Mouse (Mus musculus) intestine, embryonic 14.5 days (tissue): ENCODE results near the gene Gm17268. TPM values are rescaled to one million over a fixed set of nuclear protein-coding genes. Genes with fewer than 3 reads are reported as not detected.

Source experiments
- ATAC-seq: fragments of 200-750 bp; cut with Nextera tagmentation; replicated peaks from 2 replicates; pipeline ENCODE4 v1.8.0; 2017; ENCODE audit warnings: low read depth, moderate number of reproducible peaks, moderate TSS enrichment, moderate library complexity; ENCODE audit not compliant: low FRiP score, low TSS enrichment
- DNase-seq: peaks from one replicate; pipeline ENCODE4 v3.0.0-alpha.2; 2018; ENCODE audit warnings: low spot score
- H3K27ac ChIP-seq: fragments of 300-500 bp; sonication (generic); 2 replicates; pipeline ENCODE4 v1.5.1; 2014; ENCODE audit warnings: low read depth, mild to moderate bottlenecking, control low read depth
- H3K27me3 ChIP-seq: fragments of 300-500 bp; sonication (generic); replicated peaks from 2 replicates; pipeline ENCODE4 v1.6.1; 2014; ENCODE audit warnings: low read length, control low read depth; ENCODE audit not compliant: control insufficient read depth, insufficient read depth
- H3K36me3 ChIP-seq: fragments of 300-500 bp; sonication (generic); 2 replicates; pipeline ENCODE4 v1.6.1; 2014; ENCODE audit warnings: low read length, control low read depth; ENCODE audit not compliant: control insufficient read depth, insufficient read depth
- H3K4me1 ChIP-seq: fragments of 300-500 bp; sonication (generic); replicated peaks from 2 replicates; pipeline ENCODE4 v1.6.1; 2014; ENCODE audit warnings: low read length, control low read depth, mixed read lengths; ENCODE audit not compliant: control insufficient read depth, insufficient read depth
- H3K4me2 ChIP-seq: fragments of 300-500 bp; sonication (generic); 2 replicates; pipeline ENCODE4 v1.6.1; 2014; ENCODE audit warnings: low read length
- H3K4me3 ChIP-seq: fragments of 300-500 bp; sonication (generic); 2 replicates; pipeline ENCODE4 v1.5.1; 2014; ENCODE audit warnings: low read depth, low read length, control low read depth, mixed read lengths
- H3K9ac ChIP-seq: fragments of 300-500 bp; sonication (generic); 2 replicates; pipeline ENCODE4 v1.6.1; 2014; ENCODE audit warnings: mild to moderate bottlenecking, low read length
- H3K9me3 ChIP-seq: fragments of 300-500 bp; sonication (generic); 2 replicates; pipeline ENCODE4 v1.6.1; 2016; ENCODE audit warnings: low read length, control low read depth; ENCODE audit not compliant: control insufficient read depth
- WGBS: fragments of 180-500 bp; shearing (Covaris S2); extraction: QIAGEN DNeasy Blood & Tissue Kit; methylation state at CpG from one replicate; pipeline ENCODE4 v1.1.7; 2014; 5-methylcytosine and 5-hydroxymethylcytosine counted together
- polyA plus RNA-seq: library from polyadenylated mRNA; unstranded; fragments of >200 nt; fragmentation: Nextera tagmentation; extraction: Ambion mirVana; gene quantifications from 2 replicates; pipeline ENCODE4 v1.2.1, GENCODE M21; 2014

Gene Gm17268
- polyA plus RNA-seq, 1 experiment from 2014 or later: not detected

GRCm38 (mm10) chr11:82066953-82067571 is 28.7 kb upstream of the Gm17268 start:
- 75% methylated on average over 7 of the region's 7 CpGs for whole genome bisulfite sequencing
- no peaks in the 10 kb centered on the region for H3K9me3 ChIP-seq

DNA sequence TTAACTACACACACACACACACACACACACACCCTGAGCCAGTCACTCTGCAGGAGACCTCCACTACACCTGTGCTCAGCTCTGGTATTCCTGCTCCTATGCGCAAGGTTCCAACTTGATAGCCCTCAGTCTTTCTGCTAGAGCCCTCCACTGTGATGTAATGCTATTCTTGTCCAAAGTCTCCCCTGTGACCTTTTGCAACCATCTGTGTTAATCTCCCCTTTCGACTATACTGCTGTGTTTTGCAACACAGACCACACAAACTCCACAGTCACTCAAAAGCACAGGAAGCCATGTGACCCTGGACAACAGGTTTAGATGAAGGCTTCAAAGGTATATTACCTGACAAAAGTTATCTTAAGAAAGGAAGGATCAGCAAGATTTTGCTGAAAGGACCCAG is 25.1 kb upstream of the Gm17268 start:
- no peak for ATAC-seq
- no peak for DNase-seq

More at GRCm38 (mm10) chr11:82066953-82067571, 28.7 kb upstream of the Gm17268 start:
- no peaks in the 10 kb centered on the region for H3K36me3 ChIP-seq
- DNase-seq (no peak), ATAC-seq (no peak)
- no peaks in the 10 kb centered on the region for H3K4me1 ChIP-seq
- no peak overlapping the region for H3K9ac ChIP-seq
- H3K27me3 ChIP-seq: no peaks in the 10 kb centered on the region
- H3K4me2 ChIP-seq: no peak overlapping the region
- no peak overlapping the region for H3K4me3 ChIP-seq
- no peak overlapping the region for H3K27ac ChIP-seq

GRCm38 (mm10) chr11:82062226-82062625 is 23.9 kb upstream of the Gm17268 start:
- H3K9me3 ChIP-seq: no peaks in the 10 kb centered on the region
- H3K27ac ChIP-seq: no peak overlapping the region
- no peaks in the 10 kb centered on the region for H3K27me3 ChIP-seq
- ATAC-seq: no peak
- H3K9ac ChIP-seq: no peak overlapping the region
- no peaks in the 10 kb centered on the region for H3K36me3 ChIP-seq
- no peak for DNase-seq
- WGBS: 83% methylated on average over 3 of the region's 3 CpGs
- H3K4me1 ChIP-seq: no peaks in the 10 kb centered on the region
- H3K4me2 ChIP-seq: no peak overlapping the region
- no peak overlapping the region for H3K4me3 ChIP-seq

More for the DNA sequence above, 25.1 kb upstream of the Gm17268 start:
- Histone ChIP-seq H3K4me1 (no peaks in the 10 kb centered on the region), H3K4me3 (no peak overlapping the region), H3K27me3 (no peaks in the 10 kb centered on the region), H3K9me3 (no peaks in the 10 kb centered on the region), H3K4me2 (no peak overlapping the region), H3K27ac (no peak overlapping the region), H3K9ac (no peak overlapping the region), H3K36me3 (no peaks in the 10 kb centered on the region)
- 83% methylated on average over 2 of the region's 2 CpGs for WGBS

DNA sequence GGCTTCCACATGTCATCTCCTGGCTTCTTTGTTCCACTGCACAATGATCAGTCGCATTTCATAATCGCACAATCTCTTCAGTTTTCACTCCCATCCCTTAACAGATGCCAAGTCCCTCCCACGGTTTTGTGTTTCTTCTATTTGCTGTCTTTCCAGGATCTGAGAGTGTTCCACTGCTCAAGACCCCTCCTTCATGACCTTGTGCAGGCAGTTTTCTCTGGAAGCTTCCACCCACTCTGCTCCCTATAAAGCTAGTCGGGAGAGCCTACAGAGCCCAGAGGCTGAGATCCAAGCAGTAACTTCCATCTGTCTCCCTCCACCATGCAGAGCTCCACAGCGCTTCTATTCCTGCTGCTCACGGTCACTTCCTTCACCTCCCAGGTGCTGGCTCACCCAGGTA is 19.3 kb upstream of the Gm17268 start, which contains the start of gene Ccl11:
TSS of gene Ccl11 (plus strand) at position 178 of the 400 bp plus-strand sequence.
- 0 out of 2 replicates have a peak within 1 kb of the TSS, but pooled peaks have one; percentile 15 for H3K9ac ChIP-seq
- H3K9me3 ChIP-seq: no peaks in the 10 kb centered on the region
- no peaks in the 10 kb centered on the region for H3K27me3 ChIP-seq
- H3K4me2 ChIP-seq: no peak within 1 kb of the TSS
- no peaks in the 10 kb centered on the region for H3K36me3 ChIP-seq
- H3K4me3 ChIP-seq: peak within 1 kb of the TSS; percentile 15; the same call in 1 of the 2 replicates
- no peaks in the 10 kb centered on the region for H3K4me1 ChIP-seq
- 67% methylated on average over 6 of the region's 6 CpGs for WGBS
- H3K27ac ChIP-seq: no peak within 1 kb of the TSS
- DNase-seq: no peak
- no peak for ATAC-seq

DNA sequence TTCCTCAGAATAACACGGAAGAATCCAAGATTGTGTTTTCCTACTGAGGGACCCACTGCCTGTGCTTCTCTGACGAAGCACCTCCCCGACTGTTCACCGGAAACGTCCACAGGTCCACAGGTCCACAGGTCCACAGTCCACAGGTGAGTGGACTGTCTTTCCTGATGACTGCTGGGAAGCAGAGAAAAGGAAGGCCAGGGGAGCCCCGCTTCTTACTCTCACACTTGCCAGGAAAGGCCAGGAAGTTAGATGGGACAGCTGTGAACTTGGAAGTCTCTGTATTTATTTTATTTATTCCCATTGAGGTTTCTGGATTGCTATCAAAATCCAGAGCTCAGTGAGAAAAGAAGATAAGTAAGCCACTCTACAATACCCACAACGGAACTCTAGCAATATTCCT is 15.5 kb upstream of the Gm17268 start:
- no peaks in the 10 kb centered on the region for H3K36me3 ChIP-seq
- H3K4me3 ChIP-seq: no peak overlapping the region
- 81% methylated on average over 7 of the region's 7 CpGs for WGBS
- DNase-seq: no peak
- no peak overlapping the region for H3K9ac ChIP-seq
- no peaks in the 10 kb centered on the region for H3K4me1 ChIP-seq
- ATAC-seq: no peak
- H3K27ac ChIP-seq: no peak overlapping the region
- no peaks in the 10 kb centered on the region for H3K9me3 ChIP-seq
- no peaks in the 10 kb centered on the region for H3K27me3 ChIP-seq
- H3K4me2 ChIP-seq: no peak overlapping the region

GRCm38 (mm10) chr11:82047746-82048415 is 9.5 kb upstream of the Gm17268 start:
- DNase-seq: peak; percentile 63
- no peak for ATAC-seq
- no peak overlapping the region for H3K27ac ChIP-seq
- no peak overlapping the region for H3K4me3 ChIP-seq
- no peak overlapping the region for H3K4me2 ChIP-seq
- no peaks in the 10 kb centered on the region for H3K4me1 ChIP-seq
- WGBS: 34% methylated on average over 6 of the region's 6 CpGs
- no peak overlapping the region for H3K9ac ChIP-seq
- no peaks in the 10 kb centered on the region for H3K36me3 ChIP-seq
- H3K27me3 ChIP-seq: no peaks in the 10 kb centered on the region
- H3K9me3 ChIP-seq: no peaks in the 10 kb centered on the region

- Histone ChIP-seq H3K9ac (no peak within 1 kb of the TSS), H3K27ac (no peak within 1 kb of the TSS), H3K9me3 (no peaks in the 10 kb centered on the region), H3K36me3 (no peaks in the 10 kb centered on the region), H3K4me2 (no peak within 1 kb of the TSS), H3K4me3 (no peak within 1 kb of the TSS), H3K27me3 (no peaks in the 10 kb centered on the region), H3K4me1 (no peaks in the 10 kb centered on the region)
- WGBS: 70% methylated on average over 3 of the region's 3 CpGs
- DNase-seq (no peak), ATAC-seq (no peak)
Observed at GRCm38 (mm10) chr11:82045471-82045870, 7.1 kb upstream of the Gm17268 start, which contains the start of gene Ccl7. Ccl7 (plus strand) TSS chr11:82045712.

- no peak overlapping the region for H3K4me3 ChIP-seq
- no peaks in the 10 kb centered on the region for H3K27me3 ChIP-seq
- no peaks in the 10 kb centered on the region for H3K4me1 ChIP-seq
- H3K36me3 ChIP-seq: no peaks in the 10 kb centered on the region
- H3K27ac ChIP-seq: no peak overlapping the region
- no peak overlapping the region for H3K4me2 ChIP-seq
- WGBS: 79% methylated on average over 4 of the region's 4 CpGs
- H3K9ac ChIP-seq: no peak overlapping the region
- no peaks in the 10 kb centered on the region for H3K9me3 ChIP-seq
- DNase-seq (no peak), ATAC-seq (no peak)
Observed at GRCm38 (mm10) chr11:82041671-82042080, 3.3 kb upstream of the Gm17268 start.
